Mouse (Mus musculus) MEL (cell line): ENCODE results near the gene Naa80. TPM values are rescaled to one million over a fixed set of nuclear protein-coding genes. Genes with fewer than 3 reads are reported as not detected.

Experiments used
- DNase-seq: peaks from one replicate; pipeline ENCODE4 v3.0.0; 2011; ENCODE audit warnings: low read depth, low spot score
- H3K27ac ChIP-seq: 2 replicates; pipeline ENCODE4 v1.5.1; 2012; ENCODE audit warnings: low read depth, mild to moderate bottlenecking, control low read depth, low read length, moderate library complexity; ENCODE audit not compliant: control insufficient read depth
- H3K27me3 ChIP-seq, 2 experiments: fragments of 150-350 bp in 1 of 2; sonication (generic) in 1 of 2; 2 replicates each; pipeline ENCODE4 v1.6.1; 2012; ENCODE audit warnings: low read length in 2 of 2, mild to moderate bottlenecking in 2 of 2, improper control_type of control experiment in 1 of 2, moderate library complexity in 1 of 2; ENCODE audit not compliant: insufficient read depth in 2 of 2, control insufficient read depth in 1 of 2
- H3K36me3 ChIP-seq, 2 experiments: 2 replicates each; pipeline ENCODE4 v1.6.1; 2012 to 2014; ENCODE audit warnings: low read length in 2 of 2, improper control_type of control experiment in 1 of 2, inconsistent platforms in 1 of 2, mild to moderate bottlenecking in 1 of 2; ENCODE audit not compliant: insufficient read depth in 2 of 2, control insufficient read depth in 1 of 2
- H3K4me1 ChIP-seq, 2 experiments: fragments of 150-350 bp in 1 of 2; sonication (generic) in 1 of 2; 2 replicates each; pipeline ENCODE4 v1.6.1; 2012; ENCODE audit warnings: low read length in 2 of 2, improper control_type of control experiment in 1 of 2, mild to moderate bottlenecking in 1 of 2; ENCODE audit not compliant: insufficient read depth in 2 of 2, control insufficient read depth in 1 of 2
- H3K4me3 ChIP-seq, 2 experiments: fragments of 150-350 bp in 1 of 2; sonication (generic) in 1 of 2; 2 replicates each; pipeline ENCODE4 v1.5.1; 2012; ENCODE audit warnings: low read depth in 2 of 2, low read length in 2 of 2, mild to moderate bottlenecking in 2 of 2, moderate library complexity in 2 of 2, control low read depth in 1 of 2, improper control_type of control experiment in 1 of 2; ENCODE audit not compliant: control insufficient read depth in 1 of 2, insufficient read depth in 1 of 2
- H3K79me2 ChIP-seq: 2 replicates; pipeline ENCODE4 v1.6.1; 2012; ENCODE audit warnings: mild to moderate bottlenecking, low read length, moderate library complexity; ENCODE audit not compliant: control insufficient read depth, poor library complexity, insufficient read depth
- H3K9ac ChIP-seq: 2 replicates; pipeline ENCODE4 v1.6.1; 2012; ENCODE audit warnings: low read depth, mild to moderate bottlenecking, control low read depth, low read length, moderate library complexity; ENCODE audit not compliant: control insufficient read depth, poor library complexity, severe bottlenecking
- H3K9me3 ChIP-seq: fragments of 150-350 bp; sonication (generic); replicated peaks from 2 replicates; pipeline ENCODE4 v1.6.1; 2012; ENCODE audit warnings: mild to moderate bottlenecking, low read length, improper control_type of control experiment, moderate library complexity; ENCODE audit not compliant: insufficient read depth
- BHLHE40 ChIP-seq: IDR thresholded peaks from 2 replicates; pipeline ENCODE4 v1.6.1; 2012; ENCODE audit warnings: low read depth, mild to moderate bottlenecking, inconsistent platforms, low read length, improper control_type of control experiment, borderline replicate concordance
- CHD1 ChIP-seq: IDR thresholded peaks from 2 replicates; pipeline ENCODE4 v1.6.1; 2012; ENCODE audit warnings: low read depth, mild to moderate bottlenecking, inconsistent platforms, low read length, improper control_type of control experiment
- CHD2 ChIP-seq: IDR thresholded peaks from 2 replicates; pipeline ENCODE4 v1.6.1; 2011; ENCODE audit warnings: low read length, improper control_type of control experiment
- EP300 ChIP-seq, 2 experiments: IDR thresholded peaks; 2 replicates each; pipeline ENCODE4 v1.6.1; 2011; ENCODE audit warnings: improper control_type of control experiment in 2 of 2, low read length in 2 of 2, low read depth in 1 of 2, mild to moderate bottlenecking in 1 of 2
- ETS1 ChIP-seq: IDR thresholded peaks from 2 replicates; pipeline ENCODE4 v1.6.1; 2012; ENCODE audit warnings: low read depth, mild to moderate bottlenecking, inconsistent platforms, low read length, improper control_type of control experiment, moderate library complexity
- GATA1 ChIP-seq: IDR thresholded peaks from 2 replicates; pipeline ENCODE4 v1.6.1; 2011; ENCODE audit warnings: low read depth, low read length, improper control_type of control experiment
- JUND ChIP-seq: IDR thresholded peaks from 2 replicates; pipeline ENCODE4 v1.6.1; 2011; ENCODE audit warnings: low read depth, mild to moderate bottlenecking, improper control_type of control experiment, low read length
- MAX ChIP-seq: IDR thresholded peaks from 2 replicates; pipeline ENCODE4 v1.6.1; 2011; ENCODE audit warnings: low read length, improper control_type of control experiment
- MXI1 ChIP-seq: IDR thresholded peaks from 2 replicates; pipeline ENCODE4 v1.6.1; 2011; ENCODE audit warnings: mild to moderate bottlenecking, low read depth, low read length, improper control_type of control experiment
- MYB ChIP-seq: IDR thresholded peaks from 2 replicates; pipeline ENCODE4 v1.6.1; 2011; ENCODE audit warnings: mild to moderate bottlenecking, low read depth, low read length, improper control_type of control experiment
- MYC ChIP-seq: IDR thresholded peaks from 2 replicates; pipeline ENCODE4 v1.6.1; 2011; ENCODE audit warnings: low read depth, mild to moderate bottlenecking, low read length, improper control_type of control experiment, moderate library complexity
- NRF1 ChIP-seq: IDR thresholded peaks from 2 replicates; pipeline ENCODE4 v1.6.1; 2014; ENCODE audit warnings: low read depth, mild to moderate bottlenecking, inconsistent platforms, low read length, improper control_type of control experiment, moderate library complexity; ENCODE audit not compliant: poor library complexity, insufficient read depth, severe bottlenecking
- POLR2AphosphoS2 ChIP-seq: IDR thresholded peaks from 2 replicates; pipeline ENCODE4 v1.6.1; 2011; ENCODE audit warnings: low read length, improper control_type of control experiment
- SIN3A ChIP-seq: IDR thresholded peaks from 2 replicates; pipeline ENCODE4 v1.6.1; 2012; ENCODE audit warnings: low read length, improper control_type of control experiment, inconsistent platforms
- SMC3 ChIP-seq: IDR thresholded peaks from 2 replicates; pipeline ENCODE4 v1.6.1; 2011; ENCODE audit warnings: low read depth, low read length, improper control_type of control experiment
- TAL1 ChIP-seq: IDR thresholded peaks from 2 replicates; pipeline ENCODE4 v1.6.1; 2012; ENCODE audit warnings: mild to moderate bottlenecking, inconsistent platforms, low read length, moderate library complexity, mixed read lengths
- TCF12 ChIP-seq: IDR thresholded peaks from 2 replicates; pipeline ENCODE4 v1.6.1; 2014; ENCODE audit warnings: low read depth, mild to moderate bottlenecking, inconsistent platforms, low read length, improper control_type of control experiment, moderate library complexity
- USF2 ChIP-seq, 2 experiments: IDR thresholded peaks; 2 replicates each; pipeline ENCODE4 v1.6.1; 2011 to 2012; ENCODE audit warnings: improper control_type of control experiment in 2 of 2, low read length in 2 of 2, borderline replicate concordance in 1 of 2, inconsistent platforms in 1 of 2, low read depth in 1 of 2, mild to moderate bottlenecking in 1 of 2; ENCODE audit not compliant: insufficient read depth in 1 of 2
- ZC3H11A ChIP-seq: IDR thresholded peaks from 2 replicates; pipeline ENCODE4 v1.6.1; 2012; ENCODE audit warnings: low read depth, mild to moderate bottlenecking, inconsistent platforms, low read length, improper control_type of control experiment
- polyA plus RNA-seq, 2 experiments: library from polyadenylated mRNA; stranded (reverse) in 1 of 2; unstranded in 1 of 2; fragments of >175 nt in 1 of 2; fragments of >200 nt in 1 of 2; gene quantifications; 2 replicates each; pipeline versions ENCODE4 v1.2.1 to v1.2.4; 2012; ENCODE audit warnings: low replicate concordance in 2 of 2, low read depth in 1 of 2; ENCODE audit not compliant: insufficient read length in 2 of 2, insufficient read depth in 1 of 2, missing spikeins in 1 of 2
- total RNA-seq: library from RNA; depleted of rRNA; stranded (reverse); fragments of 300-350 nt; gene quantifications from 2 replicates; pipeline ENCODE4 v1.2.3, GENCODE M21; 2012

Gene Naa80
- total and polyA plus RNA-seq, 3 experiments: 14.3 to 74.0 TPM; not detected in 1

DNA sequence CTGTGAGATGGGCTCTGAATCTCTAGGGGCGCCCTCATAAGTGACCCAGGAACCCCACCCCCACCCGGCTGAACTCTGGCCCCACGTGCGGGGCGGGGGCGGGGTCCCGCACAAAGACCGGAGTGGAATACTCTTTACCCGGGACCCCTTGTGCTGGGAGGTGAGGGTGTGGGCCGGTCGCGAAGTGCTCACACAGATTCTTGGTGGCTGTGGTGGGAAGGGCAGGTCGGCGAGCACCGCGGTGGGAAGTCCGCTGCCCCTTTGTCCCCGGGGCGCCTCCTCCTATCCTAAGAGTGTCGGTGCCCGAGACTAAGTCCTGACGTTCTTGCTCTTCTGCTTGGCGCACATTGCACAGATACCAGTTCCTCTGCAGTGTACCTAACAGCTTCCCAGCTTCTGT, 9.4 kb upstream of the Naa80 start (continued):
- TF ChIP-seq NRF1: no peak

DNA sequence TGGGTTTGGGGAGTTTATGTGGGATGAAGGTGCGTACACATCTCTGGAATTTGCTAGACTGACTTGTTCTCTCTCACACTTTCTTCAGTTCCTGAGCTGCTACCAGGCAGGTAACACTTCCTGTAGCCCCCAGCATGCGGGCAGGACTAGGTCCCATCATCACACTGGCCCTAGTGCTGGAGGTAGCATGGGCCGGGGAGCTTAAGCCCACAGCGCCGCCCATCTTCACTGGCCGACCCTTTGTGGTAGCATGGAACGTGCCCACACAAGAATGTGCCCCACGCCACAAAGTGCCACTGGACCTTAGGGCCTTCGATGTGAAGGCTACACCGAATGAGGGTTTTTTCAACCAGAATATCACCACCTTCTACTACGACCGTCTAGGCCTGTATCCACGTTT, 8.7 kb upstream of the Naa80 start:
- Histone ChIP-seq H3K36me3 (peaks cover 0 to 28% of the 10 kb centered on the region in 2 experiments; a peak in 2 of 4 replicates), H3K79me2 (peaks cover 14% of the 10 kb centered on the region), H3K9me3 (no peaks in the 10 kb centered on the region), H3K4me3 (peak overlapping the region; percentile 72 to 76), H3K4me1 (peaks cover 9 to 43% of the 10 kb centered on the region in 2 experiments), H3K9ac (peak overlapping the region; percentile 77), H3K27ac (peak overlapping the region; percentile 58), H3K27me3 (no peaks in the 10 kb centered on the region)
- DNase-seq: no peak
- TF ChIP-seq MYC (peak; percentile 4; the same call in 1 of the 2 replicates), CHD1 (no peak), POLR2AphosphoS2 (no peak), ETS1 (0 out of 2 replicates have a peak, but pooled peaks have one; percentile 11), NRF1 (no peak), SMC3 (no peak; the same call in 1 of the 2 replicates), GATA1 (no peak), MYB (no peak)

GRCm38 (mm10) chr9:107570845-107571244, 7.8 kb upstream of the Naa80 start:
- DNase-seq: peak; percentile 73
- peaks cover 14% of the 10 kb centered on the region for H3K79me2 ChIP-seq
- H3K9me3 ChIP-seq: no peaks in the 10 kb centered on the region
- H3K4me1 ChIP-seq: peaks cover 9 to 40% of the 10 kb centered on the region in 2 experiments
- TF ChIP-seq ETS1 (peak; percentile 92), GATA1 (peak; percentile 88), MYC (0 out of 2 replicates have a peak, but pooled peaks have one; percentile 63), JUND (peak; percentile 68; the same call in 1 of the 2 replicates), USF2 (IDR thresholded peaks at IDR 0.05; ENCODE audit: borderline replicate concordance in 1 of 2, insufficient read depth in 1 of 2, low read depth in 1 of 2, low read length in 2 of 2) (no peak), TAL1 (peak; percentile 53), BHLHE40 (peak; percentile 85), ZC3H11A (no peak), SIN3A (peak; percentile 67), MXI1 (peak; percentile 36; the same call in 1 of the 2 replicates), EP300 (IDR thresholded peaks at IDR 0.05; ENCODE audit: low read depth in 1 of 2, low read length in 2 of 2) (peak; percentile 77 to 83), TCF12 (peak; percentile 85), CHD2 (no peak), MAX (peak; percentile 61; the same call in 1 of the 2 replicates)
- H3K27me3 ChIP-seq: no peaks in the 10 kb centered on the region
- peak overlapping the region; percentile 58 for H3K27ac ChIP-seq
- H3K4me3 ChIP-seq: peak overlapping the region; percentile 26 to 42
- peak overlapping the region; percentile 77 for H3K9ac ChIP-seq
- peaks cover 0 to 28% of the 10 kb centered on the region in 2 experiments; a peak in 2 of 4 replicates for H3K36me3 ChIP-seq
